Mouse (Mus musculus): ENCODE results near the gene Zfp629.

Gene Zfp629

DNA sequence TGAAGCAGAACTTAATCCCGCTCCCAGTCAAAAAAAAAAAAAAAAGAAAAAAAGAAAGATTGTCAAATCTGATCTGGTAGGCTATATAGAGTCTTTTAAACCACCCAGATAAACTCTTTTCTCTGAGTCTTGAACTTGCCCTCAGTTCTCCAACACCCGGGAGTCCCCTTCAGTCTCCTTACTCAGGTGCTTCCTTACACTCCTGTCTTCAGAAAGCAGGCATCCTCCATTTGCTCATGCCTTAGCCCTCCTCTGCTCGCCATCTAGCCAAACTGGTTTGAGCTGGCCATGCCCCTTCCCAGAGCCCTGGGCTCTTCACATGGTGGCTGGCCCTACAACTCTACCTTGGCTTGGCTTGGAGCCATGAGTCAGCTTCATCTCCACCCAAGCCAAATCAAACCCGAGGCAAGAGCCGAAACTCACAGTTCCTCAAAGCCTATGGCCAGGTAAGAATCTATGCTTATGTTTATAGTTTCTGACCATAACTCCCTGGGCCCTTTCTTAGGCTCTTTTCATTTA, 54.2 kb downstream of the Zfp629 start, which contains the start of gene Tmem265:
Tmem265 (plus strand) TSS at position 51 of the 519 bp plus-strand sequence.
- no peak for DNase-seq

DNA sequence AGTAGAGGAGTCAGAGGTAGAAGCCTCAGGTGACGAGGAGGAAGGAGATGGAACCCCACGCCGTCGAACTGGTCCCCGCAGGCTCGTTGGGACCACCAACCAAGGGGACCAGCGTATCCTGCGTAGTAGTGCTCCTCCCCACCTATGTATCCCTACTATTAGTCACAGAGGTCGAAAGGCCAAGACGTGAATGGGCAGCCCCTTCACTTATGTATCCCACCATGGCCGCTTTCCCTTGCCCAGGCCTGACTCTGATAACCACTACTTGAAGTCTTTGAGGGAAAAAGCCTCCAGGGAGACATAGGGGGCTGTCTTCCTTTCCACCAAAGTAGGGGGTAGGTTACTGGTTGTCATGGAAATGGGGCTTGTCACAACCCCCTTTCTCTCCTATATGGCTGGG, 55.0 kb downstream of the Zfp629 start:
- no peak for DNase-seq
